Mouse (Mus musculus): Measurements from ENCODE around the gene Eme1. TPM values are rescaled to one million over a fixed set of nuclear protein-coding genes. Genes with fewer than 3 reads are reported as not detected.

The Eme1 gene
- polyA plus RNA-seq, 1 experiment from 2014 or later = 13.2 TPM

Other genes starting within 250 kb of the Eme1 start
- gene Cacna1g, start 179.8 kb downstream of the Eme1 start, polyA plus RNA-seq (2015; fragmentation: Nextera tagmentation; extraction: Ambion mirVana) = 7.9 and 8.5 TPM in 2 replicates
- gene Spata20, start 167.8 kb downstream of the Eme1 start, polyA plus RNA-seq (2015; fragmentation: Nextera tagmentation; extraction: Ambion mirVana) = 0.22 and 0.29 TPM in 2 replicates
- 17.0 and 21.1 TPM in 2 replicates for gene Epn3, start 154.0 kb downstream of the Eme1 start, polyA plus RNA-seq (2015; fragmentation: Nextera tagmentation; extraction: Ambion mirVana)
- gene Mycbpap, start 132.2 kb downstream of the Eme1 start, polyA plus RNA-seq (2015; fragmentation: Nextera tagmentation; extraction: Ambion mirVana) = 2.8 and 4.3 TPM in 2 replicates
- 3.1 and 3.3 TPM in 2 replicates for gene Rsad1, start 104.7 kb downstream of the Eme1 start, polyA plus RNA-seq (2015; fragmentation: Nextera tagmentation; extraction: Ambion mirVana)
- 16.1 and 22.6 TPM in 2 replicates for gene Chad, start 88.9 kb downstream of the Eme1 start, polyA plus RNA-seq (2015; fragmentation: Nextera tagmentation; extraction: Ambion mirVana)
- gene Acsf2, start 52.1 kb downstream of the Eme1 start, polyA plus RNA-seq (2015; fragmentation: Nextera tagmentation; extraction: Ambion mirVana) = 4.3 and 5.7 TPM in 2 replicates
- gene Lrrc59, start 24.2 kb downstream of the Eme1 start, polyA plus RNA-seq (2015; fragmentation: Nextera tagmentation; extraction: Ambion mirVana) = 218 and 219 TPM in 2 replicates
- gene Mrpl27, start 197 bp downstream of the Eme1 start, polyA plus RNA-seq (2015; fragmentation: Nextera tagmentation; extraction: Ambion mirVana) = 122 and 126 TPM in 2 replicates
- gene Xylt2, start 23.6 kb upstream of the Eme1 start, polyA plus RNA-seq (2015; fragmentation: Nextera tagmentation; extraction: Ambion mirVana) = 9.4 and 13.6 TPM in 2 replicates
- gene Gm11541, start 50.5 kb upstream of the Eme1 start, polyA plus RNA-seq (2015; fragmentation: Nextera tagmentation; extraction: Ambion mirVana) = 0.53 and 0.92 TPM in 2 replicates
- 0.18 and 0.39 TPM in 2 replicates for gene Cdc34b, start 87.8 kb upstream of the Eme1 start, polyA plus RNA-seq (2015; fragmentation: Nextera tagmentation; extraction: Ambion mirVana)
- not detected in 2 replicates for gene Tmem92, start 128.7 kb upstream of the Eme1 start, polyA plus RNA-seq (2015; fragmentation: Nextera tagmentation; extraction: Ambion mirVana)